Mouse (Mus musculus) hindbrain, embryonic 13.5 days (tissue): ENCODE results near the gene Rmi2. TPM values are rescaled to one million over a fixed set of nuclear protein-coding genes. Genes with fewer than 3 reads are reported as not detected.

Experiments
- ATAC-seq: fragments of 200-750 bp; cut with Nextera tagmentation; 2 replicates; pipeline ENCODE4 v1.8.0; 2017; ENCODE audit warnings: moderate TSS enrichment; ENCODE audit not compliant: low FRiP score
- H3K27ac ChIP-seq: fragments of 300-500 bp; sonication (generic); 2 replicates; pipeline ENCODE4 v1.5.1; 2015; ENCODE audit warnings: inconsistent platforms, mild to moderate bottlenecking, moderate library complexity
- H3K27me3 ChIP-seq: fragments of 300-500 bp; sonication (generic); 2 replicates; pipeline ENCODE4 v1.6.1; 2015; ENCODE audit warnings: mild to moderate bottlenecking, inconsistent platforms
- H3K36me3 ChIP-seq: fragments of 300-500 bp; sonication (generic); 2 replicates; pipeline ENCODE4 v1.6.1; 2015; ENCODE audit warnings: mild to moderate bottlenecking, inconsistent platforms
- H3K4me1 ChIP-seq: fragments of 300-500 bp; sonication (generic); replicated peaks from 2 replicates; pipeline ENCODE4 v1.6.1; 2015; ENCODE audit warnings: inconsistent platforms
- H3K4me2 ChIP-seq: fragments of 300-500 bp; sonication (generic); 2 replicates; pipeline ENCODE4 v1.6.1; 2015; ENCODE audit warnings: inconsistent platforms, mild to moderate bottlenecking, moderate library complexity
- H3K4me3 ChIP-seq: fragments of 300-500 bp; sonication (generic); 2 replicates; pipeline ENCODE4 v1.5.1; 2015; ENCODE audit warnings: mild to moderate bottlenecking, inconsistent platforms
- H3K9ac ChIP-seq: fragments of 300-500 bp; sonication (generic); 2 replicates; pipeline ENCODE4 v1.6.1; 2015; ENCODE audit warnings: mild to moderate bottlenecking, inconsistent platforms
- H3K9me3 ChIP-seq: fragments of 300-500 bp; sonication (generic); 2 replicates; pipeline ENCODE4 v1.6.1; 2016; ENCODE audit warnings: inconsistent platforms
- WGBS: fragments of 180-500 bp; shearing (Covaris S2); methylation state at CpG from one replicate; pipeline ENCODE4 v1.1.7; 2015; 5-methylcytosine and 5-hydroxymethylcytosine counted together
- polyA plus RNA-seq: library from polyadenylated mRNA; unstranded; fragments of >200 nt; fragmentation: Nextera tagmentation; extraction: Ambion mirVana; gene quantifications from 2 replicates; pipeline ENCODE4 v1.2.1, GENCODE M21; 2015

Gene Rmi2
- polyA plus RNA-seq, 1 experiment from 2014 or later = 0.39 TPM

- Histone ChIP-seq H3K9me3 (no peaks in the 10 kb centered on the region), H3K27me3 (no peaks in the 10 kb centered on the region), H3K27ac (no peak overlapping the region), H3K4me2 (no peak overlapping the region), H3K4me1 (no peaks in the 10 kb centered on the region), H3K36me3 (no peaks in the 10 kb centered on the region), H3K4me3 (no peak overlapping the region), H3K9ac (no peak overlapping the region)
- WGBS = 91% methylated on average over 1 of the region's 1 CpGs
- 0 out of 2 replicates have a peak, but pooled peaks have one; percentile 50 for ATAC-seq
Observed at GRCm38 (mm10) chr16:10879467-10879866, 44.6 kb downstream of the Rmi2 start.

- no peaks in the 10 kb centered on the region for H3K36me3 ChIP-seq
- 48% methylated on average over 4 of the region's 4 CpGs for WGBS
- H3K27me3 ChIP-seq = no peaks in the 10 kb centered on the region
- no peak overlapping the region for H3K27ac ChIP-seq
- no peaks in the 10 kb centered on the region for H3K4me1 ChIP-seq
- H3K4me2 ChIP-seq = no peak overlapping the region
- H3K9ac ChIP-seq = no peak overlapping the region
- no peaks in the 10 kb centered on the region for H3K9me3 ChIP-seq
- ATAC-seq = no peak
- H3K4me3 ChIP-seq = no peak overlapping the region
Observed at GRCm38 (mm10) chr16:10881231-10881962, 46.5 kb downstream of the Rmi2 start.

- no peak for ATAC-seq
- Histone ChIP-seq H3K36me3 (no peaks in the 10 kb centered on the region), H3K9ac (no peak overlapping the region), H3K4me2 (no peak overlapping the region), H3K4me1 (no peaks in the 10 kb centered on the region), H3K9me3 (no peaks in the 10 kb centered on the region), H3K27ac (no peak overlapping the region), H3K4me3 (no peak overlapping the region), H3K27me3 (no peaks in the 10 kb centered on the region)
- WGBS = 87% methylated on average over 2 of the region's 2 CpGs
Observed at GRCm38 (mm10) chr16:10887436-10887835, 52.6 kb downstream of the Rmi2 start.

GRCm38 (mm10) chr16:10890363-10890762 is 55.5 kb downstream of the Rmi2 start:
- H3K27me3 ChIP-seq = no peaks in the 10 kb centered on the region
- WGBS = 74% methylated on average over 3 of the region's 3 CpGs
- ATAC-seq = no peak

GRCm38 (mm10) chr16:10893161-10893560 is 58.3 kb downstream of the Rmi2 start:
- no peak overlapping the region for H3K27ac ChIP-seq
- H3K4me1 ChIP-seq = 0 out of 2 replicates have a peak, but pooled peaks cover 3% of the 10 kb centered on the region
- no peaks in the 10 kb centered on the region for H3K27me3 ChIP-seq
- H3K4me2 ChIP-seq = no peak overlapping the region
- no peak overlapping the region for H3K9ac ChIP-seq
- ATAC-seq = no peak
- H3K4me3 ChIP-seq = no peak overlapping the region
- WGBS = 74% methylated on average over 4 of the region's 4 CpGs
- no peaks in the 10 kb centered on the region for H3K9me3 ChIP-seq
- H3K36me3 ChIP-seq = no peaks in the 10 kb centered on the region

More at GRCm38 (mm10) chr16:10890363-10890762, 55.5 kb downstream of the Rmi2 start:
- Histone ChIP-seq H3K36me3 (no peaks in the 10 kb centered on the region), H3K27ac (no peak overlapping the region), H3K4me3 (no peak overlapping the region), H3K9me3 (no peaks in the 10 kb centered on the region), H3K4me2 (no peak overlapping the region), H3K4me1 (no peaks in the 10 kb centered on the region), H3K9ac (no peak overlapping the region)

GRCm38 (mm10) chr16:10895906-10896305 is 61.0 kb downstream of the Rmi2 start:
- Histone ChIP-seq H3K4me1 (0 out of 2 replicates have a peak, but pooled peaks cover 3% of the 10 kb centered on the region), H3K36me3 (no peaks in the 10 kb centered on the region), H3K9ac (no peak overlapping the region), H3K27ac (no peak overlapping the region), H3K9me3 (no peaks in the 10 kb centered on the region), H3K4me3 (no peak overlapping the region), H3K27me3 (no peaks in the 10 kb centered on the region), H3K4me2 (no peak overlapping the region)
- WGBS = 81% methylated on average over 3 of the region's 3 CpGs
- no peak for ATAC-seq

GRCm38 (mm10) chr16:10897372-10897771 is 62.5 kb downstream of the Rmi2 start:
- ATAC-seq = no peak

GRCm38 (mm10) chr16:10900736-10901135 is 65.9 kb downstream of the Rmi2 start:
- WGBS = 86% methylated on average over 1 of the region's 1 CpGs
- H3K27me3 ChIP-seq = no peaks in the 10 kb centered on the region
- H3K4me3 ChIP-seq = no peak overlapping the region
- no peaks in the 10 kb centered on the region for H3K9me3 ChIP-seq
- H3K36me3 ChIP-seq = no peaks in the 10 kb centered on the region
- H3K4me1 ChIP-seq = peaks cover 3% of the 10 kb centered on the region; the same call in 1 of the 2 replicates
- H3K4me2 ChIP-seq = no peak overlapping the region
- no peak for ATAC-seq
- no peak overlapping the region for H3K9ac ChIP-seq
- H3K27ac ChIP-seq = no peak overlapping the region

More at GRCm38 (mm10) chr16:10897372-10897771, 62.5 kb downstream of the Rmi2 start:
- Histone ChIP-seq H3K4me3 (no peak overlapping the region), H3K27me3 (no peaks in the 10 kb centered on the region), H3K36me3 (no peaks in the 10 kb centered on the region), H3K9ac (no peak overlapping the region), H3K9me3 (no peaks in the 10 kb centered on the region), H3K4me2 (no peak overlapping the region), H3K27ac (no peak overlapping the region), H3K4me1 (0 out of 2 replicates have a peak, but pooled peaks cover 3% of the 10 kb centered on the region)
- WGBS = 39% methylated on average over 6 of the region's 6 CpGs

- Histone ChIP-seq H3K9ac (no peak overlapping the region), H3K9me3 (no peaks in the 10 kb centered on the region), H3K4me2 (no peak overlapping the region), H3K36me3 (no peaks in the 10 kb centered on the region), H3K4me3 (no peak overlapping the region), H3K27me3 (no peaks in the 10 kb centered on the region), H3K4me1 (peaks cover 3% of the 10 kb centered on the region; the same call in 1 of the 2 replicates), H3K27ac (no peak overlapping the region)
- 77% methylated on average over 2 of the region's 2 CpGs for WGBS
- no peak for ATAC-seq
Observed at GRCm38 (mm10) chr16:10901956-10902355, 67.1 kb downstream of the Rmi2 start.

- Histone ChIP-seq H3K27ac (no peak overlapping the region), H3K9ac (no peak overlapping the region), H3K4me3 (no peak overlapping the region), H3K4me1 (no peaks in the 10 kb centered on the region; the same call in 1 of the 2 replicates), H3K27me3 (no peaks in the 10 kb centered on the region), H3K36me3 (no peaks in the 10 kb centered on the region), H3K9me3 (no peaks in the 10 kb centered on the region), H3K4me2 (no peak overlapping the region)
- 57% methylated on average over 5 of the region's 5 CpGs for WGBS
- ATAC-seq = no peak
Observed at GRCm38 (mm10) chr16:10902849-10903248, 68.0 kb downstream of the Rmi2 start.

GRCm38 (mm10) chr16:10905661-10906113 is 70.8 kb downstream of the Rmi2 start:
- no peak overlapping the region for H3K4me2 ChIP-seq
- no peak overlapping the region for H3K9ac ChIP-seq
- no peaks in the 10 kb centered on the region; the same call in 1 of the 2 replicates for H3K4me1 ChIP-seq
- no peaks in the 10 kb centered on the region for H3K9me3 ChIP-seq
- 64% methylated on average over 5 of the region's 5 CpGs for WGBS
- no peaks in the 10 kb centered on the region for H3K36me3 ChIP-seq
- H3K27me3 ChIP-seq = no peaks in the 10 kb centered on the region
- no peak overlapping the region for H3K4me3 ChIP-seq
- ATAC-seq = no peak
- H3K27ac ChIP-seq = no peak overlapping the region

- H3K27ac ChIP-seq = no peak overlapping the region
- no peak overlapping the region for H3K4me2 ChIP-seq
- ATAC-seq = no peak
- H3K4me3 ChIP-seq = no peak overlapping the region
- H3K9ac ChIP-seq = no peak overlapping the region
- no peaks in the 10 kb centered on the region; the same call in 1 of the 2 replicates for H3K4me1 ChIP-seq
- H3K27me3 ChIP-seq = no peaks in the 10 kb centered on the region
- H3K36me3 ChIP-seq = no peaks in the 10 kb centered on the region
- H3K9me3 ChIP-seq = no peaks in the 10 kb centered on the region
- 90% methylated on average over 7 of the region's 7 CpGs for WGBS
Observed at GRCm38 (mm10) chr16:10910541-10910940, 75.7 kb downstream of the Rmi2 start.

- Histone ChIP-seq H3K4me2 (no peak overlapping the region), H3K4me3 (no peak overlapping the region), H3K9ac (no peak overlapping the region), H3K36me3 (no peaks in the 10 kb centered on the region), H3K4me1 (no peaks in the 10 kb centered on the region), H3K27ac (no peak overlapping the region), H3K27me3 (no peaks in the 10 kb centered on the region), H3K9me3 (no peaks in the 10 kb centered on the region)
- WGBS = 91% methylated on average over 2 of the region's 2 CpGs
- ATAC-seq = no peak
Observed at GRCm38 (mm10) chr16:10911061-10911460, 76.2 kb downstream of the Rmi2 start.
